Mouse (Mus musculus) left cerebral cortex, postnatal 14 days (tissue): ENCODE measurements around the gene Fam126a. TPM values are rescaled to one million over a fixed set of nuclear protein-coding genes. Genes with fewer than 3 reads are reported as not detected.

Source experiments
- DNase-seq, 2 experiments: peaks; one replicate each; pipeline ENCODE4 v3.0.0; 2021 to 2022; ENCODE audit warnings: low spot score in 2 of 2, mixed read lengths in 1 of 2
- intact Hi-C: fragments of 180-260 bp; cut with DNase I; formaldehyde crosslinking; loops from one replicate; pipeline ENCODE4 v1.15.1; 2025
- total RNA-seq, 2 experiments: library from RNA; stranded (reverse); gene quantifications; 2 replicates each; pipeline ENCODE4 v1.2.3; 2021

Gene Fam126a
- total RNA-seq, 2 experiments from 2014 or later, result 22.9 to 24.1 TPM

GRCm38 (mm10) chr5:23999083-23999671 is 31.3 kb downstream of the Fam126a start:
- no peak for DNase-seq
- intact Hi-C loops, result no loop called here

DNA sequence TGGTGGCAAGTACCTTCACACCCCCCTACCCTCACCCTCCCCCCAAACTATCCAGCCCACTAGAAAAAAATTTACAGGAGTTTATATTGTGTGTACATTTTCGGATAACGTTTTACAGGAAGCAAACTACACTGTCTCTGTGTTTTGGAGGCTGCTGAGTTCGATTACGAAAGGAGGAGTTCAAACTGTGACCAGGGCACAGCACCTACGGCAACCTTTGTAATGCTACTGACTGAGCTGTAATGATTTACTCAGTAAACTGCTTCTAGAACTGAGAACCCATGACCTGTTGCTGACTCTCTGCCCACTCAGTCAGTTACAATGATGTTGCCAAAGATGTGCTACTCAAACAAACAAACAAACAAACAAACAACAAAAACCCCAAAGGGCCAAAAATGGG is 34.5 kb downstream of the Fam126a start:
- intact Hi-C loops, result no loop called here
- no peak for DNase-seq

DNA sequence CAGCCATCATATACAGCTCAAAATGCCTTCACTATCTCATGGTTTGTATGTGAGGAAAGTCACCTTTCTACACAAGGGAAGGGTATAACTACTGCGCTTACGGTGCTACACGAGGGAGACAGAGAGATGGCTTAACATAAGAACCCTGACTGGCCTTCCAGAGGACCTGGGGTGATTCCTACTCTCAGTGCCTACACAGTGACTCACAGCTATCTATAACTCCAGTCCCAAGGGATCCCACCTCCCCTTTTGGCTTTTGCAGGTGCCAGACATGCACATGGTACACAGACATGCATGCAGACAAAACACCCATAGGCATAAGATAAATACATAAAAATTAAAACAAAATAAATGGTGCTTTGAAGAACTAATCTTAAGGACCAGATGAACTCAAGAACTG is 35.6 kb downstream of the Fam126a start:
- intact Hi-C loops, result no loop called here
- no peak for DNase-seq

GRCm38 (mm10) chr5:23994231-23994630 is 36.3 kb downstream of the Fam126a start:
- intact Hi-C loops, result no loop called here
- DNase-seq, result no peak

GRCm38 (mm10) chr5:23993553-23993894 is 37.0 kb downstream of the Fam126a start:
- intact Hi-C loops, result no loop called here
- DNase-seq, result no peak

DNA sequence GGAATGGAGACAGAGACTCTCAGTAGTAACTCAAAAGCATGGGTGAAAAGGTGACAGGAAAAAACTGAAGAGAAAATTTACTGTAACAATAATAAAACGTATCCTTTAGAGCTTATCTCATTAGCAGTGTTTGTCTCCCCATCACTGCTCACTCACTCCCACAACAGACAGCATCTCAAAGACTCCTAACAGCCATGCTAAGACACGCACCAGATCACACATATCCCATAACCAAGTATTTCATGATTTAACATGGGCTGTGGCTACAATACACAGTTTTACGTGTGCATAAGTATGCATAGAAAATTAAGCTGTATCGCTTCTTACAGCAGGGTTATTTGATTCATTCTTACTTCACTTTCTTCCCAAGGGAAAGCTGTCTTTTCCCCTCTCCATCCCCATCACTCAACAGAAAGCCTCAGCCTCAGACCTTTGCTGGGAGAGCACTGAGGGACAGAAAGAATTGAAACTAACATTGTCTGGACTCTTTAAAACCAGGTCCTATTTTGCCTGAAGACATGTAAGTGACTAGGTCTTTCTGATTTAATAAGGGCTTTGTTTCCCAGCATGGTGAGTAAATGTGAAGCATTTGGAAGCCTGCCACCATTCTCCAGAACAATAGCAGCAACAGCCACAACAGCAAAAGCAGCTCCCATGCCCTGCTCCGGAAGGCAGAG is 37.5 kb downstream of the Fam126a start:
- DNase-seq, result peak in 1 of 2 experiments; percentile 13
- intact Hi-C loops, result no loop called here

DNA sequence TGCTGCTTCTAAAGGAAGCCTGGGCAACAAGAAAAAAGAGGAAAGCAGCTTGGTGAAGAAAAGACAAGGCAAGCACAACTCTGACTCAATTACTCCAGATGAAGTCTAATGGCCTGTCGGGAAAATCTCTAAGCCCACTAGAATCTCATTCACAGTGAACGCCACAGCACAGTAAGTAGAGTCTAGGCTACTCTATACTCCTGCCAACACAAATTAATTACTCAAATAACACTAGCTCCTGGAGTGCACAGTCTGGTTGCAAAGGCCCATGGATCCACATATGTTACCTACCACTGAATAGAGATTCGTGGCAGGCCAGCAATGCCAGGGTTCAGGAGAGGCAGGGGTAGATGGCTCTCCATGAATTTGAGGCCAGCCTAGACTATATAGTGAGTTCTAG is 40.5 kb downstream of the Fam126a start:
- intact Hi-C loops, result no loop called here

DNA sequence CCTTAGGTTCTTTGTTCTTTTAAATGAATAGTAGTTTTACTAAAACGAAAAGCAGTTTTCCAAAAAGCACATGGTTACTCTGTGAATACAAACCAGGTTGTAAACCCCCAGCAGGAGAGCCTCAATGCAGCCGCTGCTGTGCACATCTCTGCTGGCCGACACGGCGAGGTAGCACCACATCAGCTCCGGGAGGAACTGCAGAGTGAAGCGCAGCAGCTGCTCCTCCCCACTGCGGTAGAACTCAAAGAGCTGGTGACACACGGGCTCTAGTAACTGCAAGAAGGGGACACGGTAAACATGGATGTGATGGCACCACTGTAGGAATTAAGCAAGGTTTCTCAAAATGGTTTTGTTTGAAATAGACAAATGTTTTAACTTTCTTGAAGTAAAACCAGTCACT is 42.7 kb downstream of the Fam126a start:
- intact Hi-C loops, result no loop called here
- no peak for DNase-seq

More for the DNA sequence above, 40.5 kb downstream of the Fam126a start:
- DNase-seq, result no peak

GRCm38 (mm10) chr5:23982081-23982480 is 48.4 kb downstream of the Fam126a start:
- intact Hi-C loops, result no loop called here
- DNase-seq, result no peak

DNA sequence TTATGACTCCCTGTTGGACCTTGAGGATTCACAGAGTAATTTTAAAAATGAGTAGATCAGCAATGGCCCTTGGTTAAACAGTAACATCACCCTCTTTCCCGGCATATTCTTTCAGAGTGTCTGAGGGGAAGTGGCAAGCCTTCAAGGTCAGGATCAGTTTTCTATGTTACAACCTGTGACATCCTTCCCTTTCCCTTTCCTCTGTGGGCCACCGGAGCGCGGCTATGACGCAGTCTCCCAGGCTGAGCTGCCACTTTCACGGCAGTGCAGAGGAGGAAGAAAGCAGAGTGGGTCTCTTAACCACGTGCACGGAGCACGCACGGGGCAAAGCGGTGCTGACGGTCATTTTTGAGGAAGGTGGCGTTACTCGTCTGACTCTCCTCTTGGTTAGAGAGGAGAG is 52.0 kb downstream of the Fam126a start:
- intact Hi-C loops, result no loop called here
- DNase-seq, result no peak

DNA sequence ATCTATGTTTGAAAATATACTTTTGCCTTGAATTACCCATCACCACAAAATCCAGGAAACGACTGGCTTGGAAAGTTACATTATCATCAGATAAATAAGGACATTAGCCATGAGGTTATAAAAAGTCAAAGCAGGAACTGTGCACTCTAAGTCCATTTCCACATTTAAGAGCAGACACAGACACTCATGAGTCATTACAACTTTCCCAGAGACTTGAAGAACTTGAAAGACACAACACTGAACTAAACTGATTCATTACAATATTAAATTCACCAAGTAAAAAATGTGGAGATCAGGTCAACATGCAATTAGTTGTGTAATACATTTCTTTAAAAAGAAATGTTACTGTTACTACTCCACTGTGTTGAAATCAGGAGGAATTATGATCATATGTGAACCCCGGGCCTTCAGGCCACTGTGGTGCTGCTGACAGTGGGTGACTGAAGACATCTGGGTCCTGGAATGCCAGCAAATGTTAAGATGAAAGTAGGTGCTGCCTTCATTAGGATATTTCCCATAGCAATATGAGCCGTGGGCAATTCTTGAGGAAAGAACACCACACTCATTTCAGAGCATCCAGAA is 55.4 kb downstream of the Fam126a start:
- intact Hi-C loops, result no loop called here
- no peak for DNase-seq

DNA sequence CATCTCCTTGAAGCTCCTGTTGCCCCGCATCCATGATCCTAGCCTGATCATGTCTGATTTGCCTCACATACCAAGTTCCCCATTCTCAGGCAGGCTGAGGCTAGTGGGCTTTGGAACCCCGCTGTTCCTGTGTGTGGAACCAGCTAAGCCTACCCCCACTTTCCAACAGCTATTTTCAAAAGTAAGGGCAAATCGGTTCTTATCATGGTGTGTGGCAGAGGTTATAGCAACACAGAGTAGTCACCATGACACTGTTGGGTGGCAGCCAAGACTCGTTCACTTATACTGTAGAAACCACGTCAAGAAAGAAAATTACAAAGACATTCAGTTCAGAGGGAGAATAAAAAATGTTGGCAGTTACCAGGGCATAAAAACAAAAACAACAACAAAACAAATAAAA is 62.8 kb downstream of the Fam126a start:
- DNase-seq, result no peak
- intact Hi-C loops, result no loop called here

DNA sequence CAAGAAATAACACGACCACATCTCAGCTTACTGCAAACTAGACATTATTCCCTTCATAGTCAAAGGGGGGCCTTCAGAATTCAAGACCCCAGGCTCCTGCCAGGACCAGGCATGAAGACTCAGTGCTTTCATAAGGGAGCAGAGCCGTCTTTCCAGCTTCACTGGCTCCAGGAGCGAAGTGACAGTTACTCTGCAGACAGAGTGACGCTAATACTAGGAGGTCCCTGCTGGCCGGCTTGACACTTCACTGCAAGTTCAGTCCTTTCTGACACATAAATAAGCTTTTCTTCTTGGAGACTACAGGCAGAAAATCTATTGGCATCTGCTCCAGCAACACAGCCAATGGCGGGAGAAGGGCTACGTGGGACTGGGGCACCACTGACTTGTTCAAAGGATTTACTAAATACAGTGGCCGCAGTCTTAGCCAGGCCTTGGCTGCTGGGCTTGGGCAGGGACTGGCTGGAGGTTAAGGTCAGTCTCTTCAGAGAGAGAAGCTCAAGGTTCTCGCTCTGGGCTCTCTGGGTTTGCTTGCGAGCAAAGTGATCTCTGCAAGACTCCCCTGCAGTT is 65.8 kb downstream of the Fam126a start:
- no peak for DNase-seq
- intact Hi-C loops, result no loop called here

DNA sequence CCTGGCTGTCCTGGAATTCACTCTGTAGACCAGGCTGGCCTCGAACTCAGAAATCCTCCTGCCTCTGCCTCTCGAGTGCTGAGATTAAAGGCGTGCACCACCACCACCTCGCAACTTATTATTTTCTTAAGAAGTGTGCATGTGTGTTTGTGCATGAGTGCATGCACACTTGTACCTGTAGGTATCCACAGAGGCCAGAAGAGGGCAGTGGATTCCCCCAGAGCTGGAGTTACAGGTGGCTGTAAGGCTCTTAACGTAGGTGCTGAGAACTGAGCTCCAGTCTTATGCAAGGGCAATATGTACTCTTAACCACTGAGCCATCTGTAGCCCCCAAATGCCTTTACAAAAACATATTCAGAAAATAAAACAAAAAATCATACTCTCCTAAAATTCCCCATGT is 77.4 kb downstream of the Fam126a start:
- intact Hi-C loops, result no loop called here
- DNase-seq, result no peak

DNA sequence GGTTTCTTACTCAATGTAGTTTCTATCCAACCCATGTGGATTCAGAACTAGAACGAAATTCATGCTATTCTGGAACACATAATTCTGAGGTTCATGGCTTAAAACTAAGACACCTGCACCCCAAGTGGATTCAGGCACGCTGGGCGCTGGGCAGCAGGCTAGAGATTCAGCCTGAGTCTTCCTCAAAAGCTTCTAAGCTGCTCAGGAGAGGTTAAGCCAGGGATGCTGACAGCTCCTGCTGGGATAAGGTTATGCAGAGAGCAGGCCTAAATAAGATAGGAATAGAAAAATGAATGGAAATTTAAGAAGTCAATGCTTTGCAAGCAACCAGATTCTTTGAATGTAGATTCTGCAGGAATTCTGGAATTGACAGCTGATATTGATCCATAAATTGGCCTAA is 82.4 kb downstream of the Fam126a start:
- no peak for DNase-seq

DNA sequence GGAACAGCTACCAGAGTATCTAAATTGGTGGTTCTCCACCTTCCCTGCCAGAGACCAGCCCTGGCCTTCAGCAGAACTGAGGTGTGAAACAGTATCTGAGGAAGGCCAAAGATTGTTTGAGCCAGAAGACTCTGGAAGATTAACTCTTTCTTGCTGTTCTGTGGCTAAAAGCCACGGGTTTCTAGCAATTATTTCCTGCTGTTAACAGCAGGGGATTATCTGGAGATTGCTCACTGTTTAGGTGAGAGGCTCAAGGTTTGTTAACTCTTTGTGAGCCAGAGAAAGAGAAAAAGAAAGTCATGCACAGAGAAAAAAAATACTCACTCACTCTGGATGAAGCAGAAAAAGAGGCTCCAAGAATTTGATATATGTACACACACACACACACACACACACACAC is 85.4 kb downstream of the Fam126a start:
- DNase-seq, result no peak
- intact Hi-C loops, result no loop called here

More for the DNA sequence above, 82.4 kb downstream of the Fam126a start:
- intact Hi-C loops, result no loop called here

DNA sequence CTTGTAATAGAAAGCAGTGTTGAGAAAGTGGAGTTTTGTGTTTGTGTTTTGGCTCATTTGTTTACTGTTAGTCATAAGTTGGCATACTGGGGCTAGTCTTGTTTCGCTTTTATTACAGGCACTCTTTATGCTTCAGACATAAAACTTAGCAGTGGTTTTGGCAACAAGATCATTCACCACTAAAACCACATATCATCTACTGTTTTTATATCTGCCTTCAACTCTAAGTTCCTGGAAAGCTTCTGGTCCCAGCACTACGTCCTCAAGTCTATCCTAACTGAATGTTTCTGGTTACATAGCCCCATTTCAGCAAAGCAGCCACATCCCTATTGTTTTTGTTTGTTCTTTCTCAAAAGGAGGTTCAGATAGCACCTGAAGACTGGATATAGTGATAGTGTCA is 87.0 kb downstream of the Fam126a start:
- DNase-seq, result no peak
- intact Hi-C loops, result no loop called here

DNA sequence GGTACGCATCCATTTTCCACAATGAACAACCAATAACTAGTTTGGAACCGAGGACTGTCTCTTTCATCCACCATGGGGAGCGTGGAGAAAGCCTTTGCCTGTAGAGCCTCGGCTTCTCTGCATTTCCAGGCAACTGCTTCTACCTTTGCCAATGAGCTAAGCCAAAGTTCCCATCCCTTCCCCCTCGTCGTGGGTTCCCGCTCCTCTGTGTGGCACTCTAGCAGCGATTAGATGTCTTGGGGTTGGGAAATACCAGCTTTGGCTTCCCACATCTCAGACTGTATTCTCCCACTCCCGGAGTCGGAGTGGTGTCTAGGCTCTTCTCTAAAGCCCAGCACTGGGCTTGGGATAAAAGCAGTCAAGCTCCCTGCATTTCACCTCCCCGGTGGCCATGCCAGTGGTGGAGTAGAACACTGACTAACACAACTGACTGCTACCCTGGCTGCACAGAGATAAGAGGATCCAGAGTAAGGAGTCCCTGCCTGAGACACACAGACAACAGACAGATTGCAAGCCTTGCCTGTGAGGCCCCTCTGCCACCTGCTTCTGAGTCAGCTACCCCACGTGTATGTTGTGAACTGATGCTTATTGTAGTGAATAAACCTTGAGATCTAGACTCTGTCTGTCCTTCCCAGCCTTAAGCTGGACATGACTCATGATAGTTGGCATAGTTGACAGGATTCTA is 106.9 kb downstream of the Fam126a start:
- no peak for DNase-seq
- intact Hi-C loops, result no loop called here

DNA sequence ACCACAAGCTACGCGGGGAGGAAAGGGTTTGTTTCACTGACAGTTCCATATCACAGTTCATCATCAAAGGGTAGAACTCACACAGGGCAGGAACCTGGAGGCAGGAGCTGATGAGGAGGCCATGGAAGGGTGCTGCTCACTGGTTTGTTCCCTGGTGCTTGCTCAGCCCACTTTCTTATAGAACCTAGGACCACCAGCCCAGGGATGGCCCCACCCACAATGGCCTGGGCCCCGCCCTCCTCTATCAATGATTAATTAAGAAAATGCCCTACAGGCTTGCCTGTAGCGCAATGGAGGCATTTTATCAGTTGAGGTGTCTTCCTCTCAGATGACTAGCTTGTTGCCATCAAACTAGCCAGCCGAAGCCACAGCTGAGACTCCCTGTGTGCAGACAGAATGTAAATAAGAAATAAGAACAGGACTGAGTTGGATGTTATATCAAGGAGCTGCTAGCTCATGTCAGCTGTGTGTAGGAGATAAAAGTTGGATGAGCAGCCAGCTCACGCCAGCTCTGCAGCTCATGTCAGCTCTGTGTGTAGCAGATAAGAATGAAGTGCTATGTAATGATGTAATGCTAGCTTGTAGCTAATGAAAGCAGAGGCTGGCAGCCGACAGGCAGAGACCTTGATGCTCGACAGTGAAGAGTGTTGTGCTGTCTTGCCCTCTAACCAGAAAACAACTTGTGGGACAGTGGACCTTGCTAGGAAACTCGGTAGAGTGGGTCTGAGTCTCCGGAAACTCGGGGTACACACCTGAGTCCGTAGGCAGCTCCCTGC is 107.8 kb downstream of the Fam126a start:
- no peak for DNase-seq
- intact Hi-C loops, result no loop called here

- DNase-seq, result no peak
- intact Hi-C loops, result no loop called here
Observed at GRCm38 (mm10) chr5:23921316-23921715, 109.2 kb downstream of the Fam126a start.
